Mouse (Mus musculus) left cerebral cortex, postnatal 14 days (tissue): ENCODE measurements at regions not wholly inside any gene's neighbourhood (a gene's known extent, or its start where the extent isn't known, plus 50 kb on each side); places are given as distances from the start of the nearest gene placed in this dataset.
A peak's percentile ranks its signal among the peaks of the same experiment; 100 is the strongest.

Experiments
- DNase-seq, 2 experiments: peaks; one replicate each; pipeline ENCODE4 v3.0.0; 2021 to 2022; ENCODE audit warnings: low spot score in 2 of 2, mixed read lengths in 1 of 2
- intact Hi-C: fragments of 180-260 bp; cut with DNase I; formaldehyde crosslinking; loops from one replicate; pipeline ENCODE4 v1.15.1; 2025

GRCm38 (mm10) chr14:105482644-105483351, 224.4 kb downstream of the Ndfip2 start:
- intact Hi-C loops: loop anchor here (5.0 kb wide), 2 partner anchors 85 to 415 kb away; partner anchors contain the start of gene Spry2
- peak in 1 of 2 experiments; percentile 32 for DNase-seq

DNA sequence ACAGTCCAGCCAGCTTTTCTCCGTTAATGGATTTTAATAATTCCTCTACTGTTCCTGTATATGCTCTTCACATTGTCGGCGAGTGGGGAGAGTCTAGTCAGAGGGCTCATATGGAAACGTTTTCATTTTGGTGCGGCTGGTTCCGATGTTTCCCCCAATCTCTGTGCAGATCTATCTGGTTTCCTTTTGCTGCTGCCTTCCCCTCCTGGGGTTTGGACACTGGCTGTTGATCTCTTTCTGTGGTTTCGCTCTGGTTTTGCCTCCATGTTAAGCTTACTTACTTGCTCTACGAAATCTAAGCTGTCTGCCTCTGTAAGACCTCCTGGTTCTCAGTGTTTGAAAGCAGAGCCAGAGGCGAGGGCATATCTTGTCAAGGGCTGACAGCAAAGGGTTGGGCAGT, 221.7 kb downstream of the Ndfip2 start:
- intact Hi-C loops: loop anchor here (5.0 kb wide), 2 partner anchors 83 to 417 kb away; partner anchors contain the start of gene Spry2
- DNase-seq: no peak

DNA sequence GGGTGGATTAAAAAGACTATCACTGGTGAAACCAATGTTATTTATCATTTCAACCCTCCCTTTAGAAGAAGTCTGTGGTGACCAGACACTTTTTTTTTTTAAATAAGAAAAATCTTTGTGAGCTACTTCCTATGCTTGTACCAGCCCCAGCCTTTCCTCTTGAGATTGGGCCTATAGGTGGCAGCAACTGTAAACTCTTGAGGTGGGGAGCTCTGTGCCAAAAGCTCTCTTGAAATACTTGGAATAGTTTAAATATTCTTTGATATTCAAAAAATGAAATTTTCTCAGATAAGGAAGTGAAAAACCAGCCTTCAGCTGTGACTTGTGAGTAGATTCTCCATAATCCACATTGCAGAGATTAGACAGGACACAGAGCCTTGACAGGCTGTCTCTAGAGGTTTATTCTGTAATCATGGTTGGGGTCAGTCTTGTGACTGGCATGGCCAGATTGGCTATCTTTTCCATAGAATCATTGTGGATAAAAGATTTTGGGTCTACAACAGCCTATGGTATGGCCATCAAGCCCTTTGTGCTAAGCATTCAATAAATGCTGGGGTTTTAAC, 216.7 kb downstream of the Ndfip2 start:
- intact Hi-C loops: no loop called here
- DNase-seq: peak; percentile 58 to 68

- DNase-seq: no peak
- intact Hi-C loops: no loop called here
Measured at GRCm38 (mm10) chr14:105448919-105449458, 190.6 kb downstream of the Ndfip2 start.

DNA sequence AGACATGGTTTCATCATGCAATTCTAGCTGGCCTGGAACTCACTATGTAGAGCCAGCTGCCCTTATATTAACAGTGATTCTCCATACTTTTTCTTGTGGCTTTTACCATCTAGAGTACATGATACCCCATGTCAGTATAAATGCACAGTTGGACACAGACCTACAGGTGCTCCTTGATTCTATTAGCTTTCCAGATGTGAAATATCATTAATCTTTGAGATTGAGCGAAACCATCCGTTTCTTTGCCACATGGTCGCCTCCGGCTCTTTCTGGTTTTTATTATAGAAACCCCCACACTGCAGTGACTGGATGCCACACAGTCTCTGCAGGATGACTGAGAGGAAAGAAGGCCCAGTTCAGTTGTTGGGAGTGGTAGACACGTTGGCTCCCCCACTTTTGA, 188.7 kb downstream of the Ndfip2 start:
- intact Hi-C loops: no loop called here
- no peak for DNase-seq

DNA sequence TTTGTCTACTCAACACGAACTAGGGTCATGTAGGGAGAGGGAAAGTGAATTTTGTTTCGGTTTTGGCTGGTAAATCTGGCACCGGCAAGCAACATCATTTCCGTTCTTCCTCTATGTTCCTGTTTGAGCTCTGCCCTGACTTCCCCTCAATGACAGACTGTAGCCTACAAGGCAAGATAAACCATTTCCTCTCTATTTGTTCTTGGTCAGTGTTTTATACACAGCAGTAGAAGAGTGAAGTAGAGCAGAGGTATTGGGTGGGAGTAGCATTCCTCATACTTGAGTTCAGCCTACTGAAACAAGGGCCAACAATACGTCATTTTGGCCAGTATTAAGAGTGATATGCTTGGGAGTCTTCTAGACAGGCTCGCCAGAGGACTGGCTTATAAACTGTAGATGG, 177.0 kb downstream of the Ndfip2 start:
- no peak for DNase-seq
- intact Hi-C loops: no loop called here

- no peak for DNase-seq
- intact Hi-C loops: no loop called here
Measured at GRCm38 (mm10) chr14:105433456-105433855, 175.1 kb downstream of the Ndfip2 start.

DNA sequence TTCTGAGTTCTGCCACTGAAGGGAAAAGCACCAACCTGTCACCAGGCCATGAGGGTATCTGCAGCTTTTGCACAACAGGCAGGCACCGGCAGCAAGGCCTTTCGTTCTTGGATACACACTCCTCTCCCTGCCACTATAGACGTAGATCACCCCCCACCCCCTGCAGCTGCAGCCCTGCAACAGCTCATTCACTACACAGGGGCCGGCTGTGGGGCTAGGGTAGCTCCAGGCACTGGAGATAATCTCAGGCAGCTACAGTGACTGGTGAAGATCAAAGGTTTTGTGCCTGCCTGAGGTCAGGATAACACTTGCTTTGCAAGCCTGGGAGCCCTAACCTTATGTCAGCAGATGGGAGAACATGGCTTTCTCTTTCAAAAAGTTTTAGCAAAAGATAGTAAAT, 174.3 kb downstream of the Ndfip2 start:
- intact Hi-C loops: no loop called here
- no peak for DNase-seq

DNA sequence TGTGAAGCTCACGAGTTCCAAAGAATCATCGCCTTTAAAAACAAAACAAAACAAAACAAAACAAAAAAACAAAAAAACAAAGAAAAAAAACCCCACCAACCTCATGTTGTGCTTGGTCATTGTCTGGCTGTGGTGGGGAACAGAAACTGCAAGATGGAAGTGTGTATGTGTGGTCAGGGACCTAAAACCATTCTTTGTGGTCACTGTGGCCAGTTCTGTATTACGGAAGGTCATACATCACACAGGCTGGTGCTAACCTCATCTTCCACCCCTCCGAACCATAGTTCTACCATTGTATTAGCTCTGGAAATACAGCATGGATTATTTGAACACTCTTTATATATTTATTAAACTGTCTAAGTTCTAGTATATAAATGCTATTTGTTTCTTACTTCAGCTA, 173.2 kb downstream of the Ndfip2 start:
- intact Hi-C loops: no loop called here
- DNase-seq: no peak

- intact Hi-C loops: no loop called here
- DNase-seq: no peak
Measured at GRCm38 (mm10) chr14:105429664-105430257, 171.4 kb downstream of the Ndfip2 start.

DNA sequence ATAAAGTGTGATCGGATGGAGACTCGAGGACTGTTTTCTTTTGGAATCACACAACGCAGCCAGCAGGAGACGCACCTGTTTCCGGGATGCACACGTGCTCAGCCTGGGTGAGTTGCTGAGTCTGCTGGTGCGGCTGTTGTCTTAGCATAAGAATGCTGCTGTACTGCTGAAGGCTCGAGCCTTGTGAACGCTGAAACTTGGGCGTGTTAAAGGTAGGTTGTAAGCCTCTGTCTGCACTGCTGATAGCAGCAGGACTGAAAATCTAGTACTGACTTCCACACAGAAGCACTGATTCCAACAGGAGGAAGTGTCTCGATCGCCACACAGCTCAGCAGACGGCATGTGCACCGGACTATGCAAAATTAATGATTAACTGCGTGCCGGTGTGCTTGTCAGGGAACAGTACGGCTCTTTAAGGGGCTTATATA, 169.1 kb downstream of the Ndfip2 start:
- DNase-seq: peak; percentile 25
- intact Hi-C loops: no loop called here

DNA sequence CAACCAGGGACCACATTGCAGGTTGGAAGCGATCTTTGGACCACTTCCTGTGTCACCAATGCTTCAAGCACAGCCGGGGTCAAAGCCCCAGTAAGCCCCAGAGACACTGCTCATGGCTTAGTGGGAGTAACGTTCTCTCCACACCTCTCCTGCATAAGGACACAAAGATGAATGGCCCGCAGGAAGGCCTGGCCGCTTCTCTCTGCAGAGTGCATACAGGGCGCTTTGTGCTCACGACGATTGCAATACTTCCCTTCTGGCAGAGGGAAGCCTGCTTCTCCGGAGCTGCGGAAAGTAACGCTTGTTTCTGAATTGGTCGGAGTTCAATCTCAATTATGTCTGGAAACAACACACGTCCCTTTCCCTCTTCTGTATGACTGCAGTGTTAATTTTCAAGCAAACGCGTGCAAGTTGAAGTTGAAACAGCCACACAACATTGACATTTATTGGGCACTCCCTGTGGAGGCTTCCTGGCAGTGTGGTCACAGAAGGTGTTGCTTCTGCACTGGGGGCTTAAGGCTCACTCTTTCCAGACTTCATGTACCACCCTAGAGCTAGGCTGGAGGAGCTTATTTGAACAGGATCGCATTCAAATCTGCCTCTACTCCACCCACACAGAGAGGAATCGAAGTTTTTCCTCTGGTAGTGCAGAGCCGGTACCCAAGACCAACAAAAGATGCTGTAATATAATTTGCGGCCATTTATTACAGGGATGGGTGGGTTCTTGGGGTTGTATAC, 168.4 kb downstream of the Ndfip2 start:
- intact Hi-C loops: no loop called here
- DNase-seq: peak in 1 of 2 experiments; percentile 16

GRCm38 (mm10) chr14:105417967-105418366, 159.6 kb downstream of the Ndfip2 start:
- intact Hi-C loops: no loop called here
- no peak for DNase-seq

- DNase-seq: no peak
- intact Hi-C loops: no loop called here
Measured at GRCm38 (mm10) chr14:105417458-105417960, 159.1 kb downstream of the Ndfip2 start.

GRCm38 (mm10) chr14:105416964-105417363, 158.6 kb downstream of the Ndfip2 start:
- no peak for DNase-seq

GRCm38 (mm10) chr14:105404662-105405061, 146.3 kb downstream of the Ndfip2 start:
- intact Hi-C loops: no loop called here

More at GRCm38 (mm10) chr14:105416964-105417363, 158.6 kb downstream of the Ndfip2 start:
- intact Hi-C loops: no loop called here

DNA sequence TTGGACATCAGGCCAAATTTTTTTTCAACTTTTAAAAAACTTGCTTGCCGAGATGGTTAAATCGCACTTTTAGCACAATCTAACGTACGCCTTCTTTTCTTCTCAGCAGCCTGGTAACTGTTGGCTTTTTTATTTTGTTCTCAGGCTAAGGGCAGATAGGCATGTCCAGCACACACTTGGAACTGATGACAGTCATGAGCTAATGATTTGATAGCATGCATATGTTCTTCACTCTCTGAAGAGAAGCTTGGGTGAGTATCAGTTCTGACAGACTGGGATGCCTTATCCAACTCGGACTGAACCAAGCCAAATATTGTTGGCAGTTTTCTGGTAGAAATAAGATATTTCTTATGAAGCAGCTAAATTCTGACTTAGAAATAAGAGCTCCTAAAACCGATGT, 145.9 kb downstream of the Ndfip2 start:
- no peak for DNase-seq
- intact Hi-C loops: no loop called here

More at GRCm38 (mm10) chr14:105404662-105405061, 146.3 kb downstream of the Ndfip2 start:
- DNase-seq: no peak

DNA sequence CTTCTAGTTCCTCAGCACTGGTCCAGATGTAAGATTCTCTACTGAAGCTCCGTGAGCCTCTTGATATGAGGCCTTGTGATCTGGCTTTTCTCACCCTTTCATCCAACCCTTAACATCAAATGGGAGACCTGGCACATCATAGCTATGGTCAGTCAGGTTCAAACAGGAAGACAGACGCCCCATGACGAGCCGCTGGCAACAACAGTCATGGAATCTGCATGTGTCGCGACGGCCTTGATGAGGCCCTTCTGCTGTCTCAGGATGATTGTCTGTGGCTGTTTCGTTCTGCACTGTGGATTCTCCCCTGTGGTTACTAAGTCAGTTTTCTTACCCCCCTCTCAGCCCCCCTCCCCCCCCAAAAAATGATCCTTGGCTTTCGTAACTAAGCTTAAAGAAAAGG, 144.9 kb downstream of the Ndfip2 start:
- intact Hi-C loops: no loop called here

DNA sequence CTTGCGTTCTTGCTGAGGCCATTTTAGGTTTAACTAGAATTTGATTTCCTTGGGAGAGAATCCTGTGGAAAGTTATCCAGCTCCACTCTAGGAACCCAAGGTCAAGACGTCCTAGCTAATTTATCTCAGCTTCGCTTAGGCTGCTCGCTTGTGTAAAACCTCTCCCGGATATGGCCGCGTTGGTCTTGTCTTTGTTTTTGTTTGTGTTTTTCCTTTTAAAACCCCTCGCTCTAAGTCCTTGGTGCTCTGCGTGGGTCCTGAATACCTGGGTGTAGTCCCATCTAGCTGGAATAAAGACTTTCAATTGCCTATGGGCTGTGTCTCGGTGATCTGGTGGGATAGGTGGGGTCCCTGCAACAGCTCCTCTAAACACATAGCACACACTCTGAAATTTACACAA, 144.2 kb downstream of the Ndfip2 start:
- no peak for DNase-seq
- intact Hi-C loops: no loop called here

More for the DNA sequence above, 144.9 kb downstream of the Ndfip2 start:
- no peak for DNase-seq
